Mouse (Mus musculus) brain, embryonic 18.5 days (tissue): ENCODE measurements around the gene Sccpdh.

Experiments used
- DNase-seq: peaks from one replicate; pipeline ENCODE4 v3.0.0-alpha.2; 2012; ENCODE audit warnings: low read depth, low spot score

Gene Sccpdh

DNA sequence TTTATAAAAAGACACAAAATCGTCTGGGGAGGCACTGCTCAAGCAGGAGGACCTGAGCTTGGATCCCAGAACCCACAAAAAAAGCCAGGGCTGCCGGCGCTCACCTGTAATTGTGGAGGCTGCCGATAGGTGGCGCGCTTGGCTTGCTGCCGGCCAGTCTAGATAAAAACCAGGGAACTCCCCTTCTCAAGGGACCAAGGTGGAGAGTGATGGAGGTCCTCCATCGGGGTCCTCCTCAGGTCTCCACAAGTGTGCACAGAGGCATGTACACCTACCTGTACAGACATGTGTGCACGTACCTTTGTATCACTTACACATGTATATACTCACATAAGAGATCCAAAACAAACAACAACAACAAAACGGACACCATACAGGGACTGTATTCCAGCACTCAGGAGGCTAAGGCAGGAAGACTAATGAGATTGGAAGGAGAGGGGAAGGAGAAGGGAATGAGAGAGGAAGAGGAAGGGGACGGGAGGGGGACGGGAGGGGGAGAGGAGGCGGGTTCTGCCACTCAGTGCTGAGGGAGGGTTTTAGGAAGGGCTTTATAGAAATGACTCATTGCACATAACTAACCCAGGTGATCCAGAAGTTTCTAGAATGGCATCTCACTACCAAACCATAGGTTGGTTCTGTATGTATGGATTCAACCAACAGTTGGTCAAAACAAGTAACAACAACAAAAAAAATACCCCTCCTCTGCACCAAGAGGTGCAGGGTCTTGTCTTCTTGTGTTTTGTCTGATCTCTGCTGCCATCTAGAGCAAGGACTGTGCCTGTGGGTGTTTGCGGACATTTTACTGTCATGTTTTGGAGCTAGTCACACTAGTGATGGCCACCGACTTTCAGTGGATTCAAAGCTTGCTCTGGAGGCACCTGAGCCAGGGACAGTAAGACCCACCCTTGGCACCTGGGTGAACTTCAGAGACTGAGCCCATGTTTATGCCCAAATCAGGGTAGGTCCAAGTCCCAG, 66.8 kb downstream of the Sccpdh start:
- no peak for DNase-seq

DNA sequence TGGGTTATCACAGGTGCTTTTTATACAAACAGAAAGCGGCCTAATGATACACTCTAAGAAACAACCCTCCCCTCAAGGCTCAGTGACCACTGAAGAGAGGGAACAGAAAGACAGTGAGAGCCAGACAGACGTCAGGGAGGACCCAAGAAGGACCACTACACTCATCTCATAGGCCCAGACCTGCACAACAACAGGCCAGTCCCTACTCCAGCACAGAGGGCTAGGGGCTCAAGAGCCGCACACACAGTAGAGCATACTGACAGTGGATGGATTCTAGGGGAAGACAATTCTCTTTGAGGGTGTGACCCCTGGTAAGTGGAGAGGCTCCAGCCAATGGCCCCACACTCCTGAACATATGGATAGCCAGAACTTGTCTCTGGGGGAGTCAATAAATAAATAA, 68.5 kb downstream of the Sccpdh start:
- DNase-seq: no peak
